Mouse (Mus musculus) bone marrow, adult 2 months (tissue): ENCODE measurements around the gene Taf3.

ENCODE experiments used
- CTCF ChIP-seq: fragments of 200-500 bp; IDR thresholded peaks from 2 replicates; pipeline ENCODE4 v1.5.1; 2011; ENCODE audit warnings: low read length, control low read depth; ENCODE audit not compliant: control insufficient read depth, insufficient read depth
- POLR2A ChIP-seq: fragments of 200-500 bp; IDR thresholded peaks from 2 replicates; pipeline ENCODE4 v1.6.1; 2011; ENCODE audit warnings: low read depth, mild to moderate bottlenecking, control low read depth, low read length, borderline replicate concordance; ENCODE audit not compliant: control insufficient read depth

GRCm38 (mm10) chr2:9874467-9875219 is 173.8 kb downstream of the Taf3 start:
- TF ChIP-seq CTCF = no peak
- no peak for TF ChIP-seq POLR2A
